Mouse (Mus musculus): Measurements from ENCODE around the gene Ssbp3.
A peak's percentile ranks its signal among the peaks of the same experiment; 100 is the strongest.

The Ssbp3 gene

DNA sequence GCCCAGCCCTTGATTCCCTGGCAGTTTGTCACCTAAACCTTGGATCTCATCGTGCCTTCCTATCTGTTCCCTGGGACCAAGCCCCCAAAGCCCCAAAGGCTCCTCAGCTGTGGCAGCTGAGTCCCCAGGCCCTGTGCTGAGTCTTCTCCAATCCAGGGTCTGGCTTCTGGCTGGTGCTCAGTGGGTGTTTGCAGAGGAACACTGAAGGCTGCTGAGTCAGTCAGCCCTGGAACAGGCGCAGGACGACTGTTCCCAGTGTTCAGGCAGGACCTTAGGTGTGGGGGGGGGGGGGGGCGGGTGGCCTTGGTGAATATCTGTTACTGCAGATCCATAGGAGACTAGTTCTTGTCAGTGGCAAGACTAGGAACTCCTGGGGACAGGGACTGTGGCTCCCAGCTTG, 141.4 kb downstream of the Ssbp3 start:
- no peak for DNase-seq (ENCODE audit: low spot score)

DNA sequence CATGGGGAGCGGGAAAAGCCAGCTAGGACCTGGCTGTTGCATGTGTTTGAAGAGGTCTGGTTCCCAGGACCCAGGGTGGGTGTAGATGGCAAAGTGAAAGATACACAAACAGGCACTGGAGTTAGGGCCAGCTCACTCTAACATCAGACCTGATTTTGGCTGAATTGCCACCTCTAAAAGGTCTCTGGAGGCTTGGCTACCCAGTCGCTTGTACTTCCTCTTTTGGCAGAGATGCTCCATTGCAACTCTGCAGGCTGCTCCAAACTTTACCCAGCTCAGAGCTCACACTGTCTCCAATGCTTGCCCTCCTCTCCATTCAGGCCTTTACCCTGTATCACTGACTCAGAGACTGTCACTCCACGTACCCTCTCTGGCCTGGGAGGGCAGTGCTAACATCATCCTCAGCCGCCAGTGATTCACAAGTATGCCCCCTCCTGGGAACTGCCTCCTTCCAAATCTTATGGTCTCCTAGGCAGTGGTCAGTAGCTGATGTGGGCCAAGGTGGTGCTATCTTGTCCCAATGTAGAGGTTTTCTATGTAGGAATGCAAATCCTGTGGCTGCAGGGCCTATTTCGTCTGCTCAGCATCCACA, 142.6 kb downstream of the Ssbp3 start:
- no peak for DNase-seq (ENCODE audit: low spot score)

DNA sequence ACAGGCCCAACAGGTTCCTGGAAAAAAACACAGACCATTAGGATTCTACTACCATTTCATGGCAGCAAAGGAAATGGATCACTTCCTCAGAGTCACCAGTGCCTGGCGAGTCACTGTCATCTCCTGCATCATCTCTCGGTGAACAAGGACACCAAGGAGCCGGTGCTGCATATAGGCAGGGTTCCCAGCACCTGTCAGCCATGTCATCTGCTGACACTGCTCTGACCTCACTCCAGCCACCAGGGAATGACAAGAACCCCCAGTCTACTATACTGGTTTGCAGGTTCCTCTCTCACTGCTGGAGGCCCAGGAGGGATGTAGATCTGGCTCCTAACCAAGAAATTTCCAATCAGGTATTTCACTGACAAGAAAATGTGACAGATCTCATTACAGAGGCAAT, 145.6 kb downstream of the Ssbp3 start:
- no peak for DNase-seq (ENCODE audit: low spot score)

DNA sequence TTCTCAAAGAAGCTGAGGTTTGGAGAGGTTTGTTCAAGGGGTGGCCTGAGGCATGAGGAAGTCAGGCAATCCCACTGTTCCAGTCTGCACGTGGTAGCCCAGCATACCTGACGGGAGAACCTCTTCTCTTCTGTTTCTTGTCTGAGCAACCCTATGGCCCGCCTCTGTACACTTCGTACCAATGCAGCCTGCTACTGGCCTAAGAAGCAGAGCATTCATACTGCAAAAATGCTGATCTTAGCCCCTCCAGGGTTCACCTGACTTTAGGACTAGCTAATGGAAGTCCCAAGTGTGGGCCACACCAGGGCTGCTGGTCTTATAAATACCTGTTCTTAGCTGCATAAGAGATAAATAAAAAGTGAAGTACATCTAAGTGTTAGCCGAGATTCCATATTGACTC, 147.8 kb downstream of the Ssbp3 start:
- DNase-seq (ENCODE audit: low spot score) = no peak

DNA sequence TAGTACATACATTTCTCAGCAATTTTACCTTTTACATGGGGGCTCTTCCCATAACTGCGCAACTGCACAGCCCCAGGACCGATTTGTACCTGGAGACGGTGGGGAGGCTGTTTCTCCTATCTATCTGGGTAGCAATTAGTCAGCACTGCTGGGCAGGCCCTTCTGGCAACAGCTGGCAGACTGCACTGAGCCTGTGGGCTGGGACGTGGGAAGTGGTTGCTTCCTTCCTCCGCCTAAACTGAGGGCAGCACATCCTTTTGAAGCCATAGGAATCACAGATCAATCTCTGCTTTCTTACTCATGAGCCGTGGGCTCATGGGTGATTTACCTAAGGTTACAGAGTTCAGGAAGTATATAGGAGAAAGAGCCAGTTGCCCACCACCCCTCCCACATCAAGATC, 148.3 kb downstream of the Ssbp3 start:
- DNase-seq (ENCODE audit: low spot score) = no peak

DNA sequence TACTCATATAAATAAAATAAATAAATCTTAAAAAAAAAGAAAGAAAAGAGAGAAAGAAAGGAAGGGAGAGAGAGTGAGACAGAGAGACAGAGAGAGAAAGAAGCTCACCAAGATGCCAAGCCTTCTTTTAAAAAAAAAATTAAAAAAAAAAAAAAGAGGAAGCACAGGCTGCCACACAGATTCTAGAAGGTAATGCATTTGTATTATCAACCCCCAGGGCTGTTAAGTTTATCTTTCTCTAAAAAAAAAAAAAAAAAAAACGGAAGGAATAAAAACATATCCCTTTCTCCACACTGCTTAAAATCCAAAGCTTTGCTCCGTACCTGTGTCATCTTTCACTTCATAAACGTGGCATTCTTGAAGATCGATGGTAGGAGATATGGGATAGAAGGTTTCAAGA, 151.1 kb downstream of the Ssbp3 start:
- no peak for DNase-seq (ENCODE audit: low spot score)

DNA sequence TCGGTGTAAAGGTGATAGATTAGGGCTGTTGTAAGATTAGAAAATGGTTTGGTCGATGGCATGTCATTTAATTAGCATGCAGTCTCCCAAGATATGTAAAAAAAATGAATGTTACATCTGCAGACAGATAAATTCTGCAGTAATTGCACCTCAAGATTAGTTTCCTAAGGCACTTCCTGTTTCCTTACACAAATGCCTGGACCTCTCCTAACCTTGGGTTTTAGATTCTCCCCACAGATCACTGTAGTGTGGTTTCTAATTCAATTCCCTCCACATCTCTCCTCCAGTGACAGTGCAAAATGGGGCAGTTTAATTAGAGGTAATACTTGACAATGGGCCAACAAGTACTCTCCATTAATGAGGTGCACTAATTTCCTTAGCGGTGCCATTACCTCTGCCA, 152.7 kb downstream of the Ssbp3 start:
- DNase-seq (ENCODE audit: low spot score) = no peak

DNA sequence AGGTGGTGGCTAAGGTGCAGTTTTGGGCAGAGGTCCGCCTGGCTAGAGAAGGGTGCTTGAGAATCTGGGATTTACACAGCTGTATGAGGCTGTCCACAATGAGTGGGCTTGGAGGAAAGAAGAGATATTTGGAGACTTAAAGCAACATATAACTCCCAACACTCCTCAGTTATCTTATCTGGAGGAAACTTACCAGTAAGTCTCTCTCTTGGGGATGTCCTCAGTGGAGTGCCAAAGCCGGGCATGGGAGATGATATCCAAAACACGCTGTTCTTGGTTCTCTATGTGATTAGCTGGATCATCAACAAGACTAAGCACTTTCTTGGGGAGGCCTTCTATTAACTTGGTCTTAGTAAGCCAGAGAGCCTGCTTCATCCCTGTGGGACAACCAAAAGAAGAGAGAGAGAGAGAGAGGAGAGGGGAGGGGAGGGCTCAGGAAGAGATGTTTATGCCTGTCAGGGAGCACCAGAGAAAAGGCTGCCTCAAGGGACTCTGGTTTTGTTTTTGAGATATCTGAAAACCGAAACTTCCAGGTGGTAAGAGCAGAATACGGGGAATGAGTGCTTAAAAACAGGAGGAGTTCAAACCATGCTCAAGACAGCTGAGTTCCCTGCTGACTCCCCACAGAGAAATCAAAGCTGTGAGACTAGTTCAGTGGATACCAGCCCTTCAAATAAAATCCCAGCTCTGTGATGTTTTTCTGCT, 154.0 kb downstream of the Ssbp3 start:
- no peak for DNase-seq (ENCODE audit: low spot score)

DNA sequence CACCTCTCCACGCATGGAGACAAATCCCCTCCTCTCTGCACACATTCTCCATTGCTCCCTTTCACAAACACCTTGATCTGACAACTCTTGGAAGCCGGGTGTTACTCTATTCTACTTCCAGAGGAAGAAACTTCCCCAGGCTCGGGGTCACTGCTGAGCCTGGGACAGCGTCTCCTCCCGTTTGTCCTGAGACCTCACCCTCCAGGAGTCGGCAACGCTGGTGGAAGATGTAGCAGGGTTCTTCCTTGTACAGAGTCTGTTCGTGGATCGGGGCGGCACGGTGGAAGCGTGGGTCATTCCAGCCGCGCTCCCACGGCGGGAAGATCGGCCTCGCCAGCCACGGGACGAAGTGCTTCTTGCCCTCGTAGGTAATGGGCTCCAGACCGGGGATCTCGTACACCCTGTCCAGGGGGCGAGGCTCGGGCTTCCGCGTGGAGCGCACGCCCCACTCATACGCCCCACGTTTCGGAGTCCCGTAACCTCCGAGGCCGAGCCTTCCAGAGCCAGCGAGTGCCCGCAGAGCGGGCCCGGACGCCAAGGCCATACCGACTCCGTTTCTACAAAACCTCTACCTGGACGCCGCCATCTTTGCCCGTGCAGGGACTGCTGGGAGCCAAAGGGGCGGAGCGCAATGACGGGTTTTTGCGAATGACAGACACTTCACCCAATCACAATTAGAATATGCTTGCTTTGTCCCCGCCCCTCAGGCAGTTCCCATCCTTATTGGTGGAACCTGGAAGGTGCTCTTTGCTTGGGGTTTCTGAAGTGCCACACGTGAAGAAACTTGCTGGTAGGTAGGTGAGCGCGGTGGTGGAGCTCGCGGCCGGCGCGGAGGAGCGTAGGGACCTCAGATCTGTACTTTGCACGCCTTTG, 156.0 kb downstream of the Ssbp3 start, which contains the start of the genes Mrpl37 and Cyb5rl:
Gene Mrpl37 (minus strand): TSS at position 617 of the 873 bp plus-strand sequence.
Gene Cyb5rl (plus strand): TSS at position 737 of the 873 bp plus-strand sequence.
- DNase-seq (ENCODE audit: low spot score) = peak; percentile 98

DNA sequence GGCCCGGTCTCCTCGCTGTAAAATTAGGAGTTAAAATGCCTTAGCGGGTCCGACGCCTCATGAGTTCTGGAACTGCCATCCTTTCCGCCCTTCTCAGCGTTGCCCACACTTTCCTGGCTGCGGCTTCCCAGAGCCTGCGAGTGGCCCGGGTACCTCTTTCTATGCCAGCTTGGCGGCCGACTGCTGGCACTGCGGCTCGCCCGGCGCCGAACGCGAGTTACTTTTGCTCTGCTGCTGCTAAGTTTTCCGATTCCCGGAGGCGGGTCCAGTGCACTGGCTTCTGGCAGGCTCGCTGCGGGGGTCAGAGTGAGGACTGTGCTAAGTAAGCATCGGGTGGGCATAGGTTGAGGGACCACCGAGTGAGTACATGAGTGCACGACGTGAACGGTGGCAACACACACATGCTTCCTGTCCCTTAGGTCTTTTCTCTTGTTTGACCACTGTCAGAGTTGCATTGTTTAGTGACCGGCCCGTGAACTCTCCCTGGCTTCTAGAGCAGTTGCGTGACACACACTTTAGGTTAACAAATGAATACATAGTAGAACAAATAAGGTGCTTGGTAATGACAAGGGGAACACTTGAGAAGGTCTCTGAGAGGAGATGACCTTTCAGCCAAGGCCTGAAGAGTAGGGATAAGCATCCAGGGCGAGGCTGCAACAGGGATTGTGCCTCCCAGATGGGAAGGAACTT, 156.8 kb downstream of the Ssbp3 start:
- peak; percentile 22 for DNase-seq (ENCODE audit: low spot score)

DNA sequence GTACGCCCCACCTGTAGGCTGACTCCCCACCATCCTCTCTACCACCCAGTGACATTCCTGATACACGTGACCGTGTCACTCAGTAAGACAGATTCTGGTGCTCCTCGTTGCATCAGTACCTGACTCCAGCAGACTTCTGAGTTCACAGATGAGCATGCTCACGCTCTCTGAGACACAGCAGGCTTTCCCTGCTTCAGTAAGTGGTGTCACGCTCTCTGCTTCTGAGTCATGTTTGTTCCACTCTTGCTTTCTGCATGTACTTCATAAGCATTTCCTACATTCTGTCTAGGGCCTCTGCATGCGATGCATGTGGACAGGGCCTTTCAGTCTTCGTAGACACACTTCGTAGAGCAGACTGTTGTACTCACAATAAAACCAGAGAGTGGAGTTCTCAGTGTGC, 161.8 kb downstream of the Ssbp3 start:
- DNase-seq (ENCODE audit: low spot score) = no peak

DNA sequence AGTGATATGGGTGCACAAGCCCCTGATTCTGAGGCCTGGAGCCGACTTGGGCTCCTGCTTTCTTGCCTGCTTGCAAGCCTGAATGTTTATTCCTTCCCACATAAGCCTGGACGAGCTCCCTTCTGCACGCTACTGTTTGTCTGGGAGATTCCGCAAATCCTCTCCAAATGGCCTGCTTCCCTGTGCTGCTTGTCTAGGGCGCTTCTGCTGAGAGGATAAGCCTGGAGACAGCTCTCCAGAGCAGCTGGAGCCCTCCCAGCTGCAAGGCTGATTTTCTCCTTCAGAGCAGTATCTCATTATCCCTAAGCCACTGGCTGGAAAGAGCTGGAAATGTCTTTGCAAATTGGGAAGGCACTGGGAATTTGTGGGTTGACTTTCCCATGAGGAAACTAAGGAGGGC, 165.0 kb downstream of the Ssbp3 start:
- no peak for DNase-seq (ENCODE audit: low spot score)

DNA sequence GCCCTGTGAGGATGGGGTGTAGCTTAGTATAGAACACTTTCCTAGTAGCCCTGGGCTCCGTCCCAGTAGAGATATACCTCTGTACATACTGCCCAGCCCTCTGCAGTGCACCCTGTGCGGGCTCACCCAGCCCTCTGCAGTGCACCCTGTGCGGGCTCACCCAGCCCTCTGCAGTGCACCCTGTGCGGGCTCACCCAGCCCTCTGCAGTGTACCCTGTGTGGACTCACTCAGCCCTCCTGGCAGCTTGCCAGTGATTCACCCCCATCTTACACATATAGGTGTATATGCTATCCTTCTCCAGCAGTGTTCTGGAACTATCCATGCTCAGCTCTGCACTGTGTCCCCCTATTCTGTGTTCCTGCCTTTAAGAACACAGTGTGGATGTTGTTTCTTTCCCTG, 168.4 kb downstream of the Ssbp3 start:
- no peak for DNase-seq (ENCODE audit: low spot score)

DNA sequence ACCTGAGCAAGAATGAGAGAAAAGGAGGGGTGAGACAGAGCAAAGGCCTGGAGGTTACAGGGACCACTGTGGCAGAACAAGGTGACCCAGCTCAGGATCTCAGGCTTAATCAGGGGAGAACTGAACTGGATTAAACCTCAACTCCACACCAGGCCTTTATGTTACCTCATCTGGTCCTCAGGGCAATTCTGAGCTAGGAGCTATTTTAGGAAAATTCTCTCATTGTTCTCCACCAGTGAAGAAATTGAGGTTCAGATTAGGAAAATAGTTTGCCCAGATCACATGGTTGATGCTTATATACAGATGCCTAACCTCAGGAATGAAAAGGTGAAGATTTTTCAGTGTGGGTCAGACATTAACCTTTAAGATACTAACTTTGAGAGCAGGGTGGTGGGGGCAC, 169.2 kb downstream of the Ssbp3 start:
- DNase-seq (ENCODE audit: low spot score) = no peak

DNA sequence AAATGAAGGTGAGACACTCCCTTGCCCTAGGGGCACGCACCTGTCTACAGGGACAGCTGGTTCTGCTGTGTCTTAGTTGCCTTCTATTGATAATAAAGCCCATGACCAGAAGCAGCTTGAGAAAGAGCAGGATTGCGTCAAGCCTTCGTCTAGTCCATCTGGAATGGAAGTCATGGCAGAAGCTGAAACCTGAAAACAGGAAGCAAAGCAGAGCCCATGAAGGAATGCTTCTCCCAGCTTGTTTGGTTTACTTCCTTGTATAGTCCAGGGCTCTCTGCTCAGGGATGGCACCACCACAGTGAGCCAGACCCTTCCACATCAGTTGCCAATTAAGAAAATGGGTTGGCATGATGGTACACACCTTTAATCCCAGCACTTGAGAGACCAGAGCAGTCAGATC, 171.7 kb downstream of the Ssbp3 start:
- no peak for DNase-seq (ENCODE audit: low spot score)

DNA sequence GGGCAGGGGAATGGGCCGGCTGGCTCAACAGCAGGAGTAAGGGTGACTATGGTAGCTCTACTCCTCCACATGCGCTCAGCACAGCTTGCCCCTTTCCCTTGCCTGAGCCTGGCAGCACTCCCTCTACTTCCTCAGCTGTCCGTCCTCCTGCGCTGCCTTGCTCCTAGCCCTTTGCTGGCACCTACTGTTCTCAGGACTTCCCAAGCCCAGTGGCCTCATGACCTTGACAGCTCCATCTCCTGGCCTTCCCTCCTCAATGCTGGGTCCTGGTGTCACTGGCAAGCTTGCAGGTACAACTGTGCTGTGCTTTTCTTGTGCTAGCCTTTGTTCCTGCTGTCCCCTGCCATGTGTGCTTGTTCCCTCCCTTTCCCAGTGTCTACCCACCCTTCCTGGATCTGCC, 172.6 kb downstream of the Ssbp3 start:
- DNase-seq (ENCODE audit: low spot score) = no peak

DNA sequence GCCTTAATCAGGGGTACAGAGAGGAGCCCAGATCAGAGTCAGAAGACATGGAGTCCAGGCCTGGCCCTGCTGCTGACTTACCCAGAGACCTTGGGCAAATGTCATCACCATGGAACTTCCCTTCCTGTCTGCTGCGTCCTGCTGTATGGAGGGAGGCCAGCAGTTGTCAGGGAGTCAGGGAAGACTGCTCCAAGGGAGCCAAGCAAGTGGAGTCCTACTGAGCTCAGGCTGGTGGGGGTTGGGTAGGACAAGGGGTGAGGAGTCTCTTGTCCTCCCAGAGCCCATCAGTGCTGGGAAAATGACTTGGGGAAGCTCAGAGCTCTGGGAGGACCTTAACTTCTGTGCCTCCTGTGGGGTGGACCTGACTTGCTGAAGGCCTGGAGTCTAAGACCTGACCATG, 173.8 kb downstream of the Ssbp3 start:
- no peak for DNase-seq (ENCODE audit: low spot score)

DNA sequence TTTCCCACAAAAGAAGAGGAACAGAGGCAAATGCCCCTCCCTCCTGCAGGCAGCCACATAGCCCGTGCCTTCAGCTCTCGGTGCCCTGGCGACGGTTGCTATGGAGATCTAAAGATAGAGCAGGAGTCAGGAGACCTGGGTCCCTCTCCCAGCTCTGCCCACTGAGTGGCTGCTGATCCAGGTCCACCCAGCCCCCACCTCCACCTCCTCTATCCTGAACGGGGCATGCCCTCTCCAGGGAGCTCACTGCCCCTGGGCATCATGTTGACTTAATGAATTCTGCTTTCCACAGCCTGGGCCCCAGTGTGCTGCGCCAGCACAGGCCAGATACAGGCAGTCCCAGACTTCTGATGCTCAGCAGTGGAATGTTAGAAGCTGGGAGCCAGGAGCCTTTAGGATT, 174.4 kb downstream of the Ssbp3 start:
- DNase-seq (ENCODE audit: low spot score) = no peak

DNA sequence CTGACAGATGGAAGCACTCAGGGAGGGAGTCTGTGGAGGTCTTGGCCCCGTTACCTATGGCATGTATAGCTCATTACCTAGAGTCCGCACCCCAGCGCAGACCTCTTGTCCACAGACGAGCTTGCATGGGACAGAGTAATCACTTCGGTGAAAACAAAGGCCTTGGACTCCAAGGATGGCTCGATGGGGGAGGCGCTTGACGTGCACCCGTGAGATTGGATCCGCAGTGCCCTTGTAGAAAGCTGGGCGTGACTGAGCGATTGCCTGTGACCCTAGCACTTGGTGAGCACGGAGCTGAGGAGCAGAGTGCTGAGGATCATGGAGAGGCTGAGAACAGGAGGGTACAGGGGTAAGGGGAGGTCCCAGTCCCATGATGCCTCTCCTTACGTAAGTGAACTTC, 181.2 kb downstream of the Ssbp3 start:
- no peak for DNase-seq (ENCODE audit: low spot score)

DNA sequence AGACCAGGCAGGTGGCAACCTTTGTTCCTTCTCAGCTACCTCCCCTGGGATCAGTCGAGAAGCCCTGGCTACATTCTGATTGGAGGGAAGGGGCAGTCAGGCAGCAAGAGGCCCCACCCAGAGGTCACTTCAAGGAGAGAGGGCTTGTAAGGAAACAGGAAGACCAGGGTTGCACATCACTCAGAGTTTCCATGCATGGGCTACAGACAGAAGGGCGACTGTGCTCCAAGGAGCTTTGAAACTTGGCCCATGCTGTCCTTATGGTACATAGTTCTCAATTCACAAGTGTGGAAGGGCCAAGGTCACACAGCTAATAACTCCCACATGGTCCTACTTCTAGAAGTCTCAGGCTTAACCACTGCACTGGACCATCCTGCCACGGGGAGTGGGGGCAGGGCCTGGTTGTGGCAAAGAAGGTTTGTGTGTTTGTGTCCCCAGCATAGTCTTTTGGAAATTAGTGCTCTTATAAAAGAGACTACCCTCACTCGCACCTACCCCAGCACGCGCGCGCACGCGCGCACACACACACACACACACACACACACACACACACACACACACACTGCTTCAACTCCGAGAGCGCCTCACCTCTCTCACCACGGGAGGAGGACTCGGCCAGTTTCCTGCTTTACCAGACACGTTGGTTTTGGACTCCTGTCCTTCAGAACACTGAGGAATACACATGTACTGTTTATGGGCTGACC, 184.1 kb downstream of the Ssbp3 start:
- no peak for DNase-seq (ENCODE audit: low spot score)

DNA sequence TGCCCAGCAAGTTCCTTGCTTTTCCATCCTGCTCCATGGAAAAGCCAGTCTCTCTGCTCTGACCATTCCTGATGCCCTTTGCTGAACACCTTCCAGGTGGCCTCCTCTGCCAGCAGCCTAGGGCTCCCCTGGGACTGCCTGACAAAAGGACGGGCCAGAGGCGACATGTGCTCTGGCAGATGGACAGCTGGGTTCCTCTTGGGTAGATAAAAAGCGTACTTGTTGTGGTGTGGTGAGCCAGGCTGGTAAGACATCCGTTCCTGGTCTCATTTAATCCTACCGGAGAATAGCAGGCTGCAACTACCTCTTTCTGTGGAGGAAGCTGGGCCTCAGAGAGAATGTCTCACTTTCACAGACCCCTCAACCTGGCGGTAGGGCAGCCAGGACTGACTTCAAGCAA, 185.5 kb downstream of the Ssbp3 start:
- DNase-seq (ENCODE audit: low spot score) = no peak

DNA sequence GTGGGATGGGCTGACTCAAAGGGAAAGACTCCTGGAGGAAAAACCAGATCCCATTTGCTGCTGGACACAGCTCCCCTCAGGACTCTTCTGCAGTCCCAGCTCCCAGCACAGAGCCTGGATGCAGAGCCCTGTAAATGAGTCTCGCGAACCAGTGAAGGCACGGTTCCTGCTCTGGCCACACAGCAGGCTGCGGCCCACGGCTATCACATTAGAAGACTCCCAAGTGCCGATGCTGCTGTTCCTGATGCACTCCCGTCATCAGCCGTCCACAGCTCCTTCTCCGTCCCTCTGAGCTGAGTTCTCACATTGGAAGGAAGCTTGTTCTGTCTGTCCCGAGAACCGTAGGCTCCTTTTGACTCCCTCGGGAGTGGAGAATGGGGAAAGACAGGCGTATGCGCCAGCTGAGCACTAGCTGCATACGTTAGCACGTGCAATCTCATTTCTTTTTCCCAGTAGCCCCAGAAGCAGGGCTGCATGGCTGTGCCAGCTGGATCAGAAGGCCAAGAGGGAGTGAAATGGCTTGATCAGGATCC, 186.4 kb downstream of the Ssbp3 start, which contains the start of gene Cdcp2:
Gene Cdcp2 (plus strand): TSS at position 51 of the 533 bp plus-strand sequence.
- no peak for DNase-seq (ENCODE audit: low spot score)
